Mouse (Mus musculus) right cerebral cortex, postnatal 10 days (tissue): Measurements from ENCODE around the gene Cd80.
A peak's percentile ranks its signal among the peaks of the same experiment; 100 is the strongest.

ENCODE experiments used
- DNase-seq, 2 experiments: peaks; one replicate each; pipeline ENCODE4 v3.0.0; 2021; ENCODE audit warnings: low spot score in 2 of 2

The Cd80 gene

GRCm38 (mm10) chr16:38522129-38523084 is 67.0 kb downstream of the Cd80 start, which contains the start of gene Timmdc1:
Timmdc1 (minus strand) TSS chr16:38522663.
- DNase-seq = peak; percentile 97

- no peak for DNase-seq
Observed at GRCm38 (mm10) chr16:38526264-38526663, 70.9 kb downstream of the Cd80 start.

- DNase-seq = peak; percentile 76 to 85
Observed at GRCm38 (mm10) chr16:38536544-38537146, 81.3 kb downstream of the Cd80 start.

GRCm38 (mm10) chr16:38538716-38539380 is 83.5 kb downstream of the Cd80 start:
- DNase-seq = no peak
